Mouse (Mus musculus) ES-E14 (cell line): ENCODE results near the gene Wdr83. TPM values are rescaled to one million over a fixed set of nuclear protein-coding genes. Genes with fewer than 3 reads are reported as not detected.
A peak's percentile ranks its signal among the peaks of the same experiment; 100 is the strongest.
"Not testable (repeated sequence)": the region's sequence is repeated elsewhere in the genome, so short reads cannot be mapped to it uniquely, and the experiment has no call there.

Experiments
- DNase-seq: peaks from one replicate; pipeline ENCODE4 v3.0.0-alpha.2; 2013; ENCODE audit warnings: low read depth, low spot score
- H3K27ac ChIP-seq: 2 replicates; pipeline ENCODE4 v1.5.1; 2012; ENCODE audit warnings: low read depth, mild to moderate bottlenecking, low read length, moderate library complexity, mixed read lengths; ENCODE audit not compliant: poor library complexity, insufficient read depth, severe bottlenecking
- H3K36me3 ChIP-seq: 2 replicates; pipeline ENCODE4 v1.6.1; 2012; ENCODE audit warnings: mild to moderate bottlenecking, low read length, moderate library complexity, mixed read lengths; ENCODE audit not compliant: control insufficient read depth, poor library complexity, insufficient read depth, severe bottlenecking
- H3K4me1 ChIP-seq, 2 experiments: fragments of 150-350 bp in 1 of 2; sonication (generic) in 1 of 2; 2 replicates each; pipeline ENCODE4 v1.6.1; 2012; ENCODE audit warnings: low read length in 2 of 2, mild to moderate bottlenecking in 1 of 2, mixed read lengths in 1 of 2; ENCODE audit not compliant: control insufficient read depth in 2 of 2, insufficient read depth in 2 of 2, poor library complexity in 1 of 2
- H3K4me3 ChIP-seq, 2 experiments: fragments of 150-350 bp in 1 of 2; sonication (generic) in 1 of 2; 2 replicates each; pipeline ENCODE4 v1.5.1; 2012; ENCODE audit warnings: low read length in 2 of 2, low read depth in 1 of 2, mild to moderate bottlenecking in 1 of 2, mixed read lengths in 1 of 2; ENCODE audit not compliant: insufficient read depth in 1 of 2, poor library complexity in 1 of 2, severe bottlenecking in 1 of 2
- H3K9ac ChIP-seq: 2 replicates; pipeline ENCODE4 v1.6.1; 2012; ENCODE audit warnings: low read depth, mild to moderate bottlenecking, low read length, mixed read lengths; ENCODE audit not compliant: poor library complexity, insufficient read depth, severe bottlenecking
- H3K9me3 ChIP-seq: fragments of 150-350 bp; sonication (generic); 2 replicates; pipeline ENCODE4 v1.6.1; 2012; ENCODE audit warnings: low read depth, mild to moderate bottlenecking, low read length; ENCODE audit not compliant: control insufficient read depth, insufficient read depth
- CHD2 ChIP-seq: IDR thresholded peaks from 2 replicates; pipeline ENCODE4 v1.6.1; 2014; ENCODE audit warnings: mild to moderate bottlenecking, low read depth, low read length, inconsistent platforms
- HCFC1 ChIP-seq: IDR thresholded peaks from 2 replicates; pipeline ENCODE4 v1.6.1; 2012; ENCODE audit warnings: low read length, inconsistent platforms, borderline replicate concordance; ENCODE audit not compliant: insufficient read depth
- MAFK ChIP-seq: IDR thresholded peaks from 2 replicates; pipeline ENCODE4 v1.6.1; 2014; ENCODE audit warnings: mild to moderate bottlenecking, low read depth, low read length, inconsistent platforms; ENCODE audit not compliant: insufficient read depth
- ZC3H11A ChIP-seq: IDR thresholded peaks from 2 replicates; pipeline ENCODE4 v1.6.1; 2012; ENCODE audit warnings: low read depth, mild to moderate bottlenecking, inconsistent platforms, low read length, borderline replicate concordance
- ZNF384 ChIP-seq: IDR thresholded peaks from 2 replicates; pipeline ENCODE4 v1.6.1; 2012; ENCODE audit warnings: low read depth, low read length, inconsistent platforms
- in situ Hi-C, 2 experiments: fragments of 600-800 bp; cut with MboI; formaldehyde crosslinking; loops; one replicate each; pipeline ENCODE4 v1.15.1; 2025; ENCODE audit warnings: low sequenced_read_pairs in 2 of 2, inconsistent platforms in 1 of 2; ENCODE audit not compliant: unreplicated experiment in 2 of 2
- total RNA-seq: library from RNA; depleted of rRNA; stranded (reverse); fragments of 300-350 nt; gene quantifications from 2 replicates; pipeline ENCODE4 v1.2.3, GENCODE M21; 2012; rRNA removed

Gene Wdr83
- 26.4 and 32.6 TPM in 2 replicates for total RNA-seq

GRCm38 (mm10) chr8:85081216-85081555 is at the start of gene Wdr83:
Wdr83 (minus strand) TSS chr8:85081306.
- no peaks in the 10 kb centered on the region for H3K9me3 ChIP-seq
- H3K36me3 ChIP-seq = peaks cover 4% of the 10 kb centered on the region; the same call in 1 of the 2 replicates
- H3K4me1 ChIP-seq = peaks cover 2 to 10% of the 10 kb centered on the region in 2 experiments; a peak in 3 of 4 replicates
- in situ Hi-C loops = no loop called here
- no peak within 1 kb of the TSS; the same call in 1 of the 2 replicates for H3K27ac ChIP-seq
- no peak for TF ChIP-seq MAFK
- TF ChIP-seq ZNF384 = no peak
- TF ChIP-seq CHD2 = no peak
- H3K4me3 ChIP-seq = peak within 1 kb of the TSS; percentile 90 to 91
- H3K9ac ChIP-seq = peak within 1 kb of the TSS; percentile 88
- DNase-seq = peak; percentile 84

GRCm38 (mm10) chr8:85123691-85124090 is 42.6 kb upstream of the Wdr83 start:
- no peaks in the 10 kb centered on the region for H3K36me3 ChIP-seq
- no peaks in the 10 kb centered on the region for H3K9me3 ChIP-seq
- H3K4me3 ChIP-seq = no peak overlapping the region
- no peaks in the 10 kb centered on the region for H3K4me1 ChIP-seq
- no peak overlapping the region for H3K27ac ChIP-seq
- no peak for TF ChIP-seq CHD2
- in situ Hi-C loops = no loop called here
- no peak for DNase-seq
- H3K9ac ChIP-seq = no peak overlapping the region

- Histone ChIP-seq H3K36me3 (no peaks in the 10 kb centered on the region), H3K9me3 (no peaks in the 10 kb centered on the region), H3K27ac (no peak within 1 kb of the TSS), H3K4me3 (no peak within 1 kb of the TSS), H3K4me1 (no peaks in the 10 kb centered on the region), H3K9ac (no peak within 1 kb of the TSS)
- TF ChIP-seq MAFK (no peak), ZC3H11A (no peak), ZNF384 (no peak), CHD2 (no peak), HCFC1 (no peak)
- in situ Hi-C loops = no loop called here
- DNase-seq = no peak
Measured at GRCm38 (mm10) chr8:85122995-85123394, 41.9 kb upstream of the Wdr83 start, which contains the start of gene Zfp791. Zfp791 (minus strand) TSS chr8:85123095.

GRCm38 (mm10) chr8:85120251-85120650 is 39.1 kb upstream of the Wdr83 start:
- H3K36me3 ChIP-seq, H3K4me3 ChIP-seq, H3K4me1 ChIP-seq, in situ Hi-C loops, DNase-seq, H3K27ac ChIP-seq, H3K9me3 ChIP-seq, H3K9ac ChIP-seq: not testable (repeated sequence)

- TF ChIP-seq ZC3H11A (no peak), HCFC1 (no peak), ZNF384 (no peak), CHD2 (no peak), MAFK (no peak)
- in situ Hi-C loops = no loop called here
- H3K9ac ChIP-seq = peak overlapping the region; percentile 31
- peak; percentile 89 for DNase-seq
- H3K27ac ChIP-seq = no peak overlapping the region
- no peaks in the 10 kb centered on the region for H3K36me3 ChIP-seq
- peak overlapping the region; percentile 67 to 97 for H3K4me3 ChIP-seq
- no peaks in the 10 kb centered on the region for H3K9me3 ChIP-seq
- no peaks in the 10 kb centered on the region for H3K4me1 ChIP-seq
Measured at GRCm38 (mm10) chr8:85119052-85119981, 38.2 kb upstream of the Wdr83 start.
